Mouse (Mus musculus) MEL-GATA-1-ER (cell line): ENCODE measurements around the gene Cyp2c29.
"Not testable (repeated sequence)": the region's sequence is repeated elsewhere in the genome, so short reads cannot be mapped to it uniquely, and the experiment has no call there.

Experiments used
- DNase-seq: peaks from one replicate; pipeline ENCODE4 v3.0.0-alpha.2; 2012; ENCODE audit warnings: low read depth; ENCODE audit errors: extremely low read depth

Gene Cyp2c29

GRCm38 (mm10) chr19:39269105-39269504, at the start of gene Cyp2c29:
Gene Cyp2c29, plus strand, starts transcription at chr19:39269405.
- not testable (repeated sequence) for DNase-seq

GRCm38 (mm10) chr19:39267036-39267435, 2.2 kb upstream of the Cyp2c29 start:
- not testable (repeated sequence) for DNase-seq

GRCm38 (mm10) chr19:39282801-39283200, 13.6 kb downstream of the Cyp2c29 start:
- no peak for DNase-seq

GRCm38 (mm10) chr19:39285637-39286036, 16.4 kb downstream of the Cyp2c29 start:
- DNase-seq, result no peak

- no peak for DNase-seq
Measured at GRCm38 (mm10) chr19:39286825-39287224, 17.6 kb downstream of the Cyp2c29 start.

- DNase-seq, result no peak
Measured at GRCm38 (mm10) chr19:39288978-39289377, 19.8 kb downstream of the Cyp2c29 start.
